Mouse (Mus musculus) heart, postnatal 0 days (tissue): ENCODE results near the gene Tmem184b. TPM values are rescaled to one million over a fixed set of nuclear protein-coding genes. Genes with fewer than 3 reads are reported as not detected.
A peak's percentile ranks its signal among the peaks of the same experiment; 100 is the strongest.

Source experiments
- ATAC-seq: fragments of 200-750 bp; cut with Nextera tagmentation; 2 replicates; pipeline ENCODE4 v1.8.0; 2017; ENCODE audit warnings: low read depth, moderate number of reproducible peaks, moderate library complexity; ENCODE audit not compliant: insufficient read depth
- DNase-seq: peaks from one replicate; pipeline ENCODE4 v3.0.0-alpha.2; 2016; ENCODE audit warnings: low spot score
- H3K27ac ChIP-seq: fragments of 300-500 bp; sonication (generic); 2 replicates; pipeline ENCODE4 v1.5.1; 2014; ENCODE audit warnings: low read depth, mild to moderate bottlenecking
- H3K27me3 ChIP-seq: fragments of 300-500 bp; sonication (generic); 2 replicates; pipeline ENCODE4 v1.6.1; 2014; ENCODE audit warnings: low read length, mixed read lengths; ENCODE audit not compliant: control insufficient read depth, insufficient read depth
- H3K36me3 ChIP-seq: fragments of 300-500 bp; sonication (generic); replicated peaks from 2 replicates; pipeline ENCODE4 v1.6.1; 2014; ENCODE audit warnings: low read length, mixed read lengths; ENCODE audit not compliant: control insufficient read depth, insufficient read depth
- H3K4me1 ChIP-seq: fragments of 300-500 bp; sonication (generic); 2 replicates; pipeline ENCODE4 v1.6.1; 2014; ENCODE audit warnings: antibody characterized with exemption; ENCODE audit not compliant: control insufficient read depth, insufficient read depth
- H3K4me2 ChIP-seq: fragments of 300-500 bp; sonication (generic); 2 replicates; pipeline ENCODE4 v1.6.1; 2014; ENCODE audit warnings: low read depth, mild to moderate bottlenecking, low read length, moderate library complexity
- H3K4me3 ChIP-seq: fragments of 300-500 bp; sonication (generic); 2 replicates; pipeline ENCODE4 v1.5.1; 2014; ENCODE audit warnings: low read depth, low read length
- H3K9ac ChIP-seq: fragments of 300-500 bp; sonication (generic); replicated peaks from 2 replicates; pipeline ENCODE4 v1.6.1; 2014; ENCODE audit warnings: low read depth, low read length, mixed read lengths
- H3K9me3 ChIP-seq: fragments of 300-500 bp; sonication (generic); replicated peaks from 2 replicates; pipeline ENCODE4 v1.6.1; 2016; ENCODE audit warnings: low read length; ENCODE audit not compliant: control insufficient read depth
- CTCF ChIP-seq: IDR thresholded peaks from 2 replicates; pipeline ENCODE4 v1.5.1; 2016; ENCODE audit warnings: antibody characterized with exemption, control low read depth, low read depth
- EP300 ChIP-seq: IDR thresholded peaks from 2 replicates; pipeline ENCODE4 v1.6.1; 2016; ENCODE audit warnings: antibody characterized with exemption, low read depth
- WGBS: fragments of 180-500 bp; shearing (Covaris S2); extraction: QIAGEN DNeasy Blood & Tissue Kit; methylation state at CpG from one replicate; pipeline ENCODE4 v1.1.7; 2014; 5-methylcytosine and 5-hydroxymethylcytosine counted together
- polyA plus RNA-seq: library from polyadenylated mRNA; unstranded; fragments of >200 nt; fragmentation: Nextera tagmentation; extraction: Ambion mirVana; gene quantifications from 2 replicates; pipeline ENCODE4 v1.2.1, GENCODE M21; 2015
- total RNA-seq: library from RNA; depleted of rRNA; stranded (reverse); fragments of >200 nt; gene quantifications from 2 replicates; pipeline ENCODE4 v1.2.3, GENCODE M21; 2014; ENCODE audit warnings: low replicate concordance; rRNA removed

The Tmem184b gene
- total RNA-seq (70.6 and 111 TPM in 2 replicates), polyA plus RNA-seq (31.8 and 32.7 TPM in 2 replicates)

- peak within 1 kb of the TSS; percentile 95 for H3K4me3 ChIP-seq
- peaks cover 41% of the 10 kb centered on the region for H3K4me1 ChIP-seq
- DNase-seq: peak; percentile 82
- peak within 1 kb of the TSS; percentile 83 for H3K27ac ChIP-seq
- H3K36me3 ChIP-seq: no peaks in the 10 kb centered on the region
- peak within 1 kb of the TSS; percentile 86 for H3K9ac ChIP-seq
- peak; percentile 89 for ATAC-seq
- no peaks in the 10 kb centered on the region for H3K27me3 ChIP-seq
- no peak for TF ChIP-seq CTCF
- no peak for TF ChIP-seq EP300
- 1% methylated on average over 84 of the region's 90 CpGs for WGBS
- no peaks in the 10 kb centered on the region for H3K9me3 ChIP-seq
- H3K4me2 ChIP-seq: peak within 1 kb of the TSS; percentile 94
Observed at GRCm38 (mm10) chr15:79402836-79403762, at the start of gene Tmem184b. Gene Tmem184b, minus strand, starts transcription at chr15:79403569.

- H3K4me1 ChIP-seq: peaks cover 5% of the 10 kb centered on the region
- no peaks in the 10 kb centered on the region for H3K36me3 ChIP-seq
- no peaks in the 10 kb centered on the region for H3K27me3 ChIP-seq
- H3K4me3 ChIP-seq: no peak overlapping the region
- DNase-seq: no peak
- H3K27ac ChIP-seq: no peak overlapping the region
- no peak overlapping the region for H3K4me2 ChIP-seq
- ATAC-seq: no peak
- TF ChIP-seq EP300 (no peak), CTCF (no peak)
- no peaks in the 10 kb centered on the region for H3K9me3 ChIP-seq
- no peak overlapping the region for H3K9ac ChIP-seq
- WGBS: 82% methylated on average over 3 of the region's 3 CpGs
Observed at GRCm38 (mm10) chr15:79448041-79448440, 44.7 kb upstream of the Tmem184b start.

GRCm38 (mm10) chr15:79445786-79446654 lies 42.7 kb upstream of the Tmem184b start:
- TF ChIP-seq CTCF: no peak
- TF ChIP-seq EP300: no peak
- Histone ChIP-seq H3K9ac (no peak overlapping the region), H3K4me3 (no peak overlapping the region), H3K27ac (no peak overlapping the region), H3K4me2 (no peak overlapping the region), H3K4me1 (peaks cover 16% of the 10 kb centered on the region), H3K36me3 (no peaks in the 10 kb centered on the region), H3K27me3 (no peaks in the 10 kb centered on the region), H3K9me3 (no peaks in the 10 kb centered on the region)
- no peak for DNase-seq
- no peak for ATAC-seq
- 71% methylated on average over 8 of the region's 8 CpGs for WGBS

GRCm38 (mm10) chr15:79443856-79444410 lies 40.6 kb upstream of the Tmem184b start:
- no peak for DNase-seq
- TF ChIP-seq EP300 (no peak), CTCF (no peak)
- no peak overlapping the region for H3K4me3 ChIP-seq

GRCm38 (mm10) chr15:79442961-79443518 lies 39.7 kb upstream of the Tmem184b start:
- ATAC-seq (no peak), DNase-seq (no peak)
- 84% methylated on average over 9 of the region's 9 CpGs for WGBS
- no peak overlapping the region for H3K27ac ChIP-seq
- H3K27me3 ChIP-seq: no peaks in the 10 kb centered on the region
- H3K9me3 ChIP-seq: no peaks in the 10 kb centered on the region
- no peak for TF ChIP-seq EP300
- TF ChIP-seq CTCF: no peak
- H3K9ac ChIP-seq: no peak overlapping the region; the same call in 1 of the 2 replicates
- H3K4me1 ChIP-seq: peaks cover 46% of the 10 kb centered on the region
- H3K36me3 ChIP-seq: peaks cover 2% of the 10 kb centered on the region; the same call in 1 of the 2 replicates
- H3K4me3 ChIP-seq: no peak overlapping the region
- no peak overlapping the region for H3K4me2 ChIP-seq

More at GRCm38 (mm10) chr15:79443856-79444410, 40.6 kb upstream of the Tmem184b start:
- 59% methylated on average over 7 of the region's 7 CpGs for WGBS
- Histone ChIP-seq H3K9ac (no peak overlapping the region; the same call in 1 of the 2 replicates), H3K27ac (no peak overlapping the region), H3K4me1 (peaks cover 37% of the 10 kb centered on the region), H3K36me3 (no peaks in the 10 kb centered on the region), H3K4me2 (no peak overlapping the region), H3K9me3 (no peaks in the 10 kb centered on the region), H3K27me3 (no peaks in the 10 kb centered on the region)
- ATAC-seq: no peak
